Mouse (Mus musculus) heart, embryonic 15.5 days (tissue): ENCODE data around the gene Stat2. TPM values are rescaled to one million over a fixed set of nuclear protein-coding genes. Genes with fewer than 3 reads are reported as not detected.
"Not testable (repeated sequence)": the region's sequence is repeated elsewhere in the genome, so short reads cannot be mapped to it uniquely, and the experiment has no call there.

ENCODE experiments used
- ATAC-seq: fragments of 200-750 bp; cut with Nextera tagmentation; replicated peaks from 2 replicates; pipeline ENCODE4 v1.8.0; 2017; ENCODE audit warnings: low read depth, moderate TSS enrichment; ENCODE audit not compliant: insufficient number of reproducible peaks, insufficient read depth, low FRiP score
- H3K27ac ChIP-seq: fragments of 300-500 bp; sonication (generic); 2 replicates; pipeline ENCODE4 v1.5.1; 2015; ENCODE audit warnings: mild to moderate bottlenecking, inconsistent platforms
- H3K27me3 ChIP-seq: fragments of 300-500 bp; sonication (generic); 2 replicates; pipeline ENCODE4 v1.6.1; 2015; ENCODE audit warnings: inconsistent platforms
- H3K36me3 ChIP-seq: fragments of 300-500 bp; sonication (generic); 2 replicates; pipeline ENCODE4 v1.6.1; 2015; ENCODE audit warnings: mild to moderate bottlenecking, inconsistent platforms
- H3K4me1 ChIP-seq: fragments of 300-500 bp; sonication (generic); replicated peaks from 2 replicates; pipeline ENCODE4 v1.6.1; 2015; ENCODE audit warnings: inconsistent platforms
- H3K4me2 ChIP-seq: fragments of 300-500 bp; sonication (generic); 2 replicates; pipeline ENCODE4 v1.6.1; 2015; ENCODE audit warnings: inconsistent platforms, mild to moderate bottlenecking, moderate library complexity
- H3K4me3 ChIP-seq: fragments of 300-500 bp; sonication (generic); 2 replicates; pipeline ENCODE4 v1.5.1; 2015; ENCODE audit warnings: mild to moderate bottlenecking, inconsistent platforms
- H3K9ac ChIP-seq: fragments of 300-500 bp; sonication (generic); 2 replicates; pipeline ENCODE4 v1.6.1; 2015; ENCODE audit warnings: mild to moderate bottlenecking, inconsistent platforms
- H3K9me3 ChIP-seq: fragments of 300-500 bp; sonication (generic); replicated peaks from 2 replicates; pipeline ENCODE4 v1.6.1; 2016; ENCODE audit warnings: inconsistent platforms
- WGBS: fragments of 180-500 bp; shearing (Covaris S2); methylation state at CpG from one replicate; pipeline ENCODE4 v1.1.7; 2015; ENCODE audit warnings: mixed read lengths; 5-methylcytosine and 5-hydroxymethylcytosine counted together
- polyA plus RNA-seq: library from polyadenylated mRNA; unstranded; fragments of >200 nt; fragmentation: Nextera tagmentation; extraction: Ambion mirVana; gene quantifications from 2 replicates; pipeline ENCODE4 v1.2.1, GENCODE M21; 2015

The Stat2 gene
- polyA plus RNA-seq, 1 experiment from 2014 or later: 9.6 TPM

- H3K9ac ChIP-seq: no peak overlapping the region
- no peak overlapping the region for H3K4me3 ChIP-seq
- H3K4me2 ChIP-seq: no peak overlapping the region
- 90% methylated on average over 10 of the region's 10 CpGs for WGBS
- H3K27me3 ChIP-seq: no peaks in the 10 kb centered on the region
- H3K36me3 ChIP-seq: peaks cover 40% of the 10 kb centered on the region
- no peak overlapping the region for H3K27ac ChIP-seq
- H3K4me1 ChIP-seq: peaks cover 12% of the 10 kb centered on the region
- H3K9me3 ChIP-seq: no peaks in the 10 kb centered on the region
- ATAC-seq: no peak
Observed at GRCm38 (mm10) chr10:128327610-128328009, 57.3 kb downstream of the Stat2 start.

DNA sequence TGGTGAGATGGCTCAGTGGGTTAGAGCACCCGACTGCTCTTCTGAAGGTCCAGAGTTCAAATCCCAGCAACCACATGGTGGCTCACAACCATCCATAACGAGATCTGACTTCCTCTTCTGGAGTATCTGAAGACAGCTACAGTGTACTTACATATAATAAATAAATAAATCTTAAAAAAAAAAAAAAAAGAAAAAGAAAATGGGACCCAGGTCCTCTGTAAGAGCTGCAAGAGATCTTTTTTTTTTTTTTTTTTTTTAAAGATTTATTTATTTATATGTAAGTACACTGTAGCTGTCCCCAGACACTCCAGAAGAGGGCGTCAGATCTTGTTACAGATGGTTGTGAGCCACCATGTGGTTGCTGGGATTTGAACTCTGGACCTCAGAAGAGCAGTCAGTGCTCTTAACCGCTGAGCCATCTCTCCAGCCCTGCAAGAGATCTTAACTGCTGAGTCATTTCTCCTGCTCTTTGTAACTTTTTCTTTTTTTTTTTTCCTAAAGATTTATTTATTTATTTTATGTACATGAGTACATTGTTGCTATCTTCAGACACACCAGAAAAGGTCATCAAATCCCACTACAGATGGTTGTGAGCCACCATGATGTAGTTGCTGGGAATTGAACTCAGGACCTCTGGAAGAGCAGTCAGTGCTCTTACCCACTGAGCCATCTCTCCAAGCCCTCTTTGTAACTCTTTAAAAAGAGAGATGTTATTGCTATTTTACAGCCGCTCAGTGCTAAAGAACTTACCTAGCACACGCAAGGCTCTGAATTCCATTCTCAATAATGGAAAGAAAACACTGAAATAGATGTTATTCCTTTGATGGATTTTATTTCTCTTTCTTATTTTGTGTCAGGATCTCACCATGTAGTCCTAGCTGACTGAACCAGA is 62.2 kb downstream of the Stat2 start:
- H3K4me3 ChIP-seq, H3K4me2 ChIP-seq, H3K9ac ChIP-seq, H3K27me3 ChIP-seq, ATAC-seq, H3K27ac ChIP-seq, H3K9me3 ChIP-seq: not testable (repeated sequence)
- 74% methylated on average over 6 of the region's 6 CpGs for WGBS
- Histone ChIP-seq H3K36me3 (peaks cover 15% of the 10 kb centered on the region), H3K4me1 (peaks cover 18% of the 10 kb centered on the region)

- no peak overlapping the region for H3K4me3 ChIP-seq
- no peaks in the 10 kb centered on the region for H3K9me3 ChIP-seq
- no peaks in the 10 kb centered on the region for H3K27me3 ChIP-seq
- WGBS: 5% methylated on average over 4 of the region's 4 CpGs
- no peaks in the 10 kb centered on the region for H3K36me3 ChIP-seq
- no peak for ATAC-seq
- peak overlapping the region; percentile 94 for H3K27ac ChIP-seq
- peaks cover 39% of the 10 kb centered on the region for H3K4me1 ChIP-seq
- H3K4me2 ChIP-seq: no peak overlapping the region
- no peak overlapping the region for H3K9ac ChIP-seq
Observed at GRCm38 (mm10) chr10:128335582-128335981, 65.2 kb downstream of the Stat2 start.

GRCm38 (mm10) chr10:128336195-128336594 is 65.8 kb downstream of the Stat2 start:
- Histone ChIP-seq H3K27me3 (no peaks in the 10 kb centered on the region), H3K4me3 (no peak overlapping the region), H3K9me3 (no peaks in the 10 kb centered on the region), H3K9ac (no peak overlapping the region), H3K36me3 (0 out of 2 replicates have a peak, but pooled peaks cover 5% of the 10 kb centered on the region), H3K27ac (peak overlapping the region; percentile 94), H3K4me1 (peaks cover 41% of the 10 kb centered on the region), H3K4me2 (no peak overlapping the region)
- no peak for ATAC-seq
- WGBS: 93% methylated on average over 3 of the region's 3 CpGs

DNA sequence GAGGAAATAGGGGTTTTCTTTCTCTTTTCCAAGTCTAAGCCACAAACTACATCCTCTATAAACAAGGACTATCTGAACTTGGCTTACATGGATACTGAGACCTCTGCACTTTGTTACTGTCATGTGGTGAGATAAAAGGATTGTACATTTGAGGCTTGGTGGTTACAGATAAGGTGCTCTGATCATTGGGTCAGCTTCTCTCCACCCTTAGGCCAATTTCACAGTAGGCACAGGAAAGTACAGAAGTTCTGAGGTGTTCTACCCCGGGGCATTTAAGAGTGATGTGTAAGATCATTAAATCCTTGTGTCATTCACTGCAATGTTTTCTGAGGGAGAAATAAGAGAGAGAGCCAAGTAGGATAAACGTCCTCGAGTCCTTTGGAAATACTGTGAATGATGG is 66.2 kb downstream of the Stat2 start:
- no peak for ATAC-seq
- Histone ChIP-seq H3K9ac (no peak overlapping the region), H3K4me2 (peak overlapping the region; percentile 75), H3K4me3 (peak overlapping the region; percentile 94), H3K27me3 (no peaks in the 10 kb centered on the region), H3K36me3 (peaks cover 6% of the 10 kb centered on the region; the same call in 1 of the 2 replicates), H3K9me3 (no peaks in the 10 kb centered on the region), H3K27ac (peak overlapping the region; percentile 94), H3K4me1 (peaks cover 44% of the 10 kb centered on the region)
- WGBS: 75% methylated on average over 3 of the region's 3 CpGs

GRCm38 (mm10) chr10:128337306-128338181 is 67.2 kb downstream of the Stat2 start, which contains the start of gene Cs:
Cs (plus strand) TSS chr10:128337734.
- peaks cover 47% of the 10 kb centered on the region for H3K4me1 ChIP-seq
- WGBS: under 1% methylated on average over 61 of the region's 61 CpGs

DNA sequence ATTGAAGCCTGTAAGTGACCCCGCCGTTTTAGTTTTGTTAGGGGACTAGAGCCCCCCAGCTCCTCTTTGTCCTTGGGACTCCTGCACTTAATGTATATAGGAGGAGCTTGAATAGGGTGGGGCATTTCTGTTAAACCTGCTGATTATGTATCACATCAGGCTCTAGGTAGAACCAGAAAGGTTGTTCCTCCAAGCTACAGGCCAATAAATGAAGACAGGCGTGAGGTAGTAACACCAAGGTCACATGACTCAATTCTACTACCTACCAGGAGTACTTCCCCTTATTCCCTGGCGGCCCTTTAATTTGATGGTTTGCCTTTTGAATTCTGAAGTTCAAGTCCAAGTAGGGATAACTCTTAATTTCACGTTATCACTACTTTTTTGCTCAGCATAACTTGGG is 68.1 kb downstream of the Stat2 start:
- ATAC-seq: no peak

More at GRCm38 (mm10) chr10:128337306-128338181, 67.2 kb downstream of the Stat2 start, which contains the start of gene Cs:
- peak within 1 kb of the TSS; percentile 94 for H3K4me3 ChIP-seq
- no peaks in the 10 kb centered on the region for H3K9me3 ChIP-seq
- ATAC-seq: peak; percentile 95
- H3K27ac ChIP-seq: peak within 1 kb of the TSS; percentile 98
- H3K27me3 ChIP-seq: no peaks in the 10 kb centered on the region
- H3K4me2 ChIP-seq: peak within 1 kb of the TSS; percentile 75
- H3K36me3 ChIP-seq: peaks cover 6% of the 10 kb centered on the region; the same call in 1 of the 2 replicates
- peak within 1 kb of the TSS; percentile 95 for H3K9ac ChIP-seq

GRCm38 (mm10) chr10:128338948-128339347 is 68.6 kb downstream of the Stat2 start:
- Histone ChIP-seq H3K36me3 (peaks cover 6% of the 10 kb centered on the region; the same call in 1 of the 2 replicates), H3K9me3 (no peaks in the 10 kb centered on the region), H3K27me3 (no peaks in the 10 kb centered on the region), H3K4me2 (peak overlapping the region; percentile 69), H3K4me3 (peak overlapping the region; percentile 94), H3K27ac (peak overlapping the region; percentile 98), H3K9ac (peak overlapping the region; percentile 95; the same call in 1 of the 2 replicates), H3K4me1 (peaks cover 57% of the 10 kb centered on the region)
- WGBS: 23% methylated on average over 2 of the region's 2 CpGs
- no peak for ATAC-seq

More for the DNA sequence above, 68.1 kb downstream of the Stat2 start:
- peak overlapping the region; percentile 69 for H3K4me2 ChIP-seq
- peak overlapping the region; percentile 95 for H3K9ac ChIP-seq
- H3K4me1 ChIP-seq: peaks cover 52% of the 10 kb centered on the region
- H3K27me3 ChIP-seq: no peaks in the 10 kb centered on the region
- H3K27ac ChIP-seq: peak overlapping the region; percentile 98
- H3K4me3 ChIP-seq: peak overlapping the region; percentile 94
- 9% methylated on average over 5 of the region's 5 CpGs for WGBS
- peaks cover 6% of the 10 kb centered on the region; the same call in 1 of the 2 replicates for H3K36me3 ChIP-seq
- no peaks in the 10 kb centered on the region for H3K9me3 ChIP-seq

GRCm38 (mm10) chr10:128340257-128340656 is 69.9 kb downstream of the Stat2 start:
- Histone ChIP-seq H3K4me2 (peak overlapping the region; percentile 69; the same call in 1 of the 2 replicates), H3K36me3 (peaks cover 6% of the 10 kb centered on the region; the same call in 1 of the 2 replicates), H3K4me1 (peaks cover 67% of the 10 kb centered on the region), H3K27me3 (no peaks in the 10 kb centered on the region), H3K27ac (no peak overlapping the region), H3K9ac (no peak overlapping the region), H3K4me3 (no peak overlapping the region), H3K9me3 (no peaks in the 10 kb centered on the region)
- 57% methylated on average over 2 of the region's 2 CpGs for WGBS
- ATAC-seq: no peak
